Mouse (Mus musculus) brain, adult 2 months (tissue): ENCODE results near the gene Dgkd.
A peak's percentile ranks its signal among the peaks of the same experiment; 100 is the strongest.

Experiments
- DNase-seq: peaks from one replicate; pipeline ENCODE4 v3.0.0; 2011; ENCODE audit warnings: low read depth, low spot score

Dgkd gene

DNA sequence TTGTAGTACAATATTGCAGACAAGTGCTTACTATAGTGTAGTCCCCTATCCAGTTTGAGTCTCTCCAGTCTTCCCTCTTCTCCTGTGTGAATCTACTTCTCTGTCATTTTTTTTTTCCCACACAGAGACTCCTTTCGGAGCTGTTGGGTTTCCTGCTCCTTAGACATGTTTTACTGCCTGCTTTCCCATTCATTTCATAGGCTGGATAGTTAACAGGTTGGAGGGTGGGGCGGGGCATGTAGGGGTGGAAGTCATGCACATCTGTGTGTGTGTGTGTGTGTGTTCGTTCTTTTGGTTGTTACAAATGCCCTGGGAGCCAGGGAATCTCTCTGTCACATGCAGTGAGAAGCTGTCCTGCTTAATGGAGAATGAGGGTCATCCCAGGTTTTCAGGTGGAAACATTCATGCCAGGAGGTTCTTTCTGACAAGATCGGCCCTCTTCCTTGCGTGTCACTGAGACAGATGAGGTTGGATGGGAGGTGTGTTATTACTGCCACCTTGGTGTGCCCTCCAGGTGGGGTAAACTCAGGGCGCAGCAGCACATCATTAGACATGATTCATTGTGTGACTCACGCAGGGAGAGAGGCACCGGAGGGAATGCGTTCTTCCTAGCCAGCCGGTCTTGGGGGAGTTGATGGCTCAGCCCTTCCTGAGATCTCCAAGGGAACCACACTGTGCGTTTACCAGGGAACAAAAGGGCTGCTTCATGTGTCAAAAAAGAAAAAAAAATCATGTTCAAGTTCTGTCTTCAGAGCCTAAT lies 4.7 kb upstream of the Dgkd start:
- peak; percentile 91 for DNase-seq

- peak; percentile 31 for DNase-seq
Measured at GRCm38 (mm10) chr1:87849278-87849677, 3.8 kb upstream of the Dgkd start.

DNA sequence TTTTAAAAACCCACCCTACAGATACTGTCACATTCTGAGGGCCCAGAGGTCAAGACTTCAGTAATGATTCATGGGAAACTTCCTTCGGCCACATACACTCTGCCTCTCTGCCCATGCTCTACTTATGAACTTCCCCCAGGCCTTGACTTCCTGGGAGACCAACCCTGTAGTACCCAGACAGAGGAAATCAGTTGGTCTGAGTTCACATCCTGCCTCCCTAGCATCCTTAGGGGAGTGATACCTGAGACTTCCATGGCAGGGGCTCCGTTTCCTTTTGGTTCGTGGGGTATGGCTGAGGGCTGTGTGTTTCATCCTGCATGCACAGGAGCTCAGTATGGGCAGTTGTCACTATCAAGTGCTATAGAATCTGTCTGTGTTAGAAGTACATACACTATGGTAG lies 1.7 kb upstream of the Dgkd start:
- no peak for DNase-seq

GRCm38 (mm10) chr1:87852081-87852790 lies 851 bp upstream of the Dgkd start:
- DNase-seq: no peak

GRCm38 (mm10) chr1:87853601-87854361 lies 694 bp downstream of the Dgkd start:
- DNase-seq: peak; percentile 97

- no peak for DNase-seq
Measured at GRCm38 (mm10) chr1:87854411-87854810, 1.3 kb downstream of the Dgkd start.

- DNase-seq: peak; percentile 61
Measured at GRCm38 (mm10) chr1:87854851-87855251, 1.8 kb downstream of the Dgkd start.

- DNase-seq: no peak
Measured at GRCm38 (mm10) chr1:87855522-87855921, 2.4 kb downstream of the Dgkd start.

DNA sequence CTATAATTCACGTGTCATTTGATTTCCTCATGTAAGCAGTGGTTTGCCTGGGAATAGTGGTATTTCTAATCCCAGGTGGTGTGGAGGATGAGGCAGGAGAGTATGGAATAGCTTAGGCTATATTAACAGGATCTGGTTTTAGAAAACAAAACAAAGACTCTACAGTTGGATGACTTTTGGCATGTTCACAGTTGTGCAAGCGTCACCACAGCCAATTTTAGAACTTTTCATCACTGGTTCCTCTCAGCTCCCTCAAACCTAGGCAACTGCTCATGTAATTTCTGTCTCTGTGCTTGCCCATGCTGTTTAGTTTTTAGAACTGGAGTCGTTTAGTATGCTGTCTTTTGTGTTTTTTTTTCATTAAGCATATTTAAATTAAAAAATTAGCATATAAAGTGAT lies 3.7 kb downstream of the Dgkd start:
- DNase-seq: peak; percentile 81

GRCm38 (mm10) chr1:87858031-87858430 lies 4.9 kb downstream of the Dgkd start:
- DNase-seq: no peak

DNA sequence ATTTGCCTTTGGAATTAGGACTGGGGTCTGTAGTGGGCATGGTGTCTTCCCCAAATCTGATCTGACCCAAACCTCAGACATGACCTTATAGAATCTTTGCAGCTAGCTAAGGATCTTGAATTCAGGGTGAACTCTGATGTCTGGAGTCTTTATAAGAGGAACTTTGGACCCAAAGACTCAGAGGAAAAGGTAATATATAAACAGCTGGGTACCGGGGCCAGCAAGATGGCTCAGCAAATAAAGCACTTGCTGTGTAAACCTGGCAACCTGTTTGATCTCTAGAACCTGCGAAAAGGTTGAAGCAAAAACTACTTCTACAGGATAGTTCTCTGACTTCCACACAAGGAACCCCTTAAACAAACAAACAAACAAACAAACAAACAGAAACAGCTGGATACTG lies 5.4 kb downstream of the Dgkd start:
- DNase-seq: no peak

DNA sequence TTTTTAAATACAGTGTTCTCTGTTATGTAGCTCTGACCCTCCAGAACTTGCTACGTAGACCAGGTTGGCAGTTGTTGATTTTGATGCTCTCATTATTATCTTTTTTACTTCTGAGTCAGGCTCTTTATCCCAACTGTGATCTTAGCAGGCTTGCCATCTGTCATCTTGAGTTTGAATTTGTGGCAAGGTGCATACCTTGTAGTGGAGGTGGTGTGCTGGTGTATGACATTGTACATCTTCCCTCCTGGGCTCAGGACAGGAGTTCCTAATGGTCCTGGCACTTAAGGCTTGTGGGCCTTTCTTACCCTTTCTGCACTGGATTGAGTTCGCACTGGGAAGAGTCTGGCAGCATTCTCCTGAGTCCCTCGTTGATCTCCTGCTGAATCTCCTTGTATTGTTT lies 10.5 kb downstream of the Dgkd start:
- peak; percentile 56 for DNase-seq

- no peak for DNase-seq
Measured at GRCm38 (mm10) chr1:87864889-87865288, 11.8 kb downstream of the Dgkd start.

GRCm38 (mm10) chr1:87866672-87867071 lies 13.6 kb downstream of the Dgkd start:
- DNase-seq: peak; percentile 45

DNA sequence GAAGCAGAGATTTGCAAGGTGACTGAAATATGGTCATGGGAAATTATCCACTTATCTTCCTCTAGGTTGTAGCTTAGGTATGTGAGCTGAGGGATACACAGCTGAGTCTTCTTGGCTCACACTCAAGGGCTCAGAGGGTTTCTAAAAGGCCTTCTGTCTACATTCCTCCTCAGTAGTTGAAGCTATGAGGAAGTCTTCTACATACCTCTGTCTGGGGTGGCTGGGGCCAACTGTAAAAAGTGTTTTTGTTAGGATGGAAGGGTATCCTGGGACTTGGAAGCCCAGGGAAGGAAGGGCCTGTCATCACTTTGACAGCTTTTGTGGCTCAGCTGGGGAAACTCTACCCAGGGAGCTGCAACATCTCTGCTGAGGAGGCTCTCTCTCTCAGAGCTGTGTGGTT lies 18.5 kb downstream of the Dgkd start:
- peak; percentile 83 for DNase-seq

DNA sequence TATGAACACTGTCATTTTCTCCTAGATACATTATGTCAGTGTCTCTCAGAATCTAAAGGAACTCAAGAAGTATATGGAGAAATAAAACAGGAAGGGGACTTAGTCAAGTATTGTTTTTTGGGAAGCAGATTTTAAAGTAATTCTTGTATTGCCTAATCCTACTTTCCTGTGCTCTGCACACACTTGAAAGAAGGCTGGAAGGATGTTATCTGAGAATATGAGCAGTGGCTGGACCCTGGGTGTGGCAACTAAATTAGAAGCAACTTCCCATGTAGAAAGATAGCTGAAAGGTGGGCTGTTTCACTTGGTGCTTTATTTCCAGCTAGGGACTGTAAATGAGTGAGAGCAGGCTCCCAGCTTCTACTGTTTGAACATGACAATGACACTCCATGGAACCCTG lies 20.0 kb downstream of the Dgkd start:
- no peak for DNase-seq

- DNase-seq: no peak
Measured at GRCm38 (mm10) chr1:87876065-87876464, 23.0 kb downstream of the Dgkd start.

- DNase-seq: no peak
Measured at GRCm38 (mm10) chr1:87877552-87878283, 24.6 kb downstream of the Dgkd start.

- no peak for DNase-seq
Measured at GRCm38 (mm10) chr1:87879034-87879433, 25.9 kb downstream of the Dgkd start.

- peak; percentile 93 for DNase-seq
Measured at GRCm38 (mm10) chr1:87879494-87880325, 26.6 kb downstream of the Dgkd start.

GRCm38 (mm10) chr1:87880326-87880627 lies 27.2 kb downstream of the Dgkd start:
- no peak for DNase-seq
